Mouse (Mus musculus) brain, embryonic 14.5 days (tissue): ENCODE measurements around the gene Phf10.

ENCODE experiments used
- CTCF ChIP-seq: fragments of 200-500 bp; IDR thresholded peaks from 2 replicates; pipeline ENCODE4 v1.5.1; 2012; ENCODE audit warnings: inconsistent platforms, mild to moderate bottlenecking, moderate library complexity, borderline replicate concordance; ENCODE audit not compliant: insufficient read depth, insufficient read length; ENCODE audit errors: extremely low read depth
- POLR2A ChIP-seq: fragments of 200-500 bp; IDR thresholded peaks from 2 replicates; pipeline ENCODE4 v1.6.1; 2012; ENCODE audit warnings: mild to moderate bottlenecking, inconsistent platforms, borderline replicate concordance; ENCODE audit not compliant: poor library complexity, insufficient read depth, insufficient read length, severe bottlenecking; ENCODE audit errors: extremely low read depth

GRCm38 (mm10) chr17:14931469-14931868, 29.6 kb downstream of the Phf10 start:
- TF ChIP-seq CTCF, result no peak
- TF ChIP-seq POLR2A, result no peak
